26 mouse cellular contexts compared by ENCODE assay signal in genomic region chr4:88994486-88994885, GRCm38 (mm10).
A peak's percentile ranks its signal among the peaks of the same experiment; 100 is the strongest.
DNase-seq lines count a peak whose midpoint lies in the region; ATAC-seq and TF ChIP-seq lines count a peak whose summit lies in the region.
"Had no signal": no experiment of that assay in that cellular context is flagged by ENCODE, and none has a peak within 500 bp of the region (broad histone marks: within the 10 kb centered on the region; RNA-seq: fewer than 3 reads in every experiment).

No protein-coding gene starts in this region.

- 62% methylated on average over 4 of the region's 4 CpGs for WGBS in hindbrain, embryonic 11.5 days
- 63% methylated on average over 4 of the region's 4 CpGs for WGBS in hindbrain, embryonic 14.5 days
- 51% methylated on average over 4 of the region's 4 CpGs for WGBS in liver, postnatal 0 days (ENCODE audit: insufficient replicate concordance)

- TF ChIP-seq CTCF in C2C12 (IDR thresholded peaks at IDR 0.05; ENCODE audit: control insufficient read depth, insufficient read depth, insufficient read length), result no peak
- no peak for TF ChIP-seq CTCF in liver, postnatal 0 days (IDR thresholded peaks at IDR 0.05; ENCODE audit: low read depth)

- no peak overlapping the region for H3K9ac ChIP-seq in hindbrain, embryonic 11.5 days (ENCODE audit: low read depth, low read length)
- no peak overlapping the region for H3K9ac ChIP-seq in hindbrain, embryonic 14.5 days
- H3K9ac ChIP-seq in liver, postnatal 0 days (replicated peaks), result no peak overlapping the region
- H3K9ac ChIP-seq: embryonic facial prominence, embryonic 15.5 days; forebrain, embryonic 12.5 days; forebrain, embryonic 15.5 days; hindbrain, embryonic 15.5 days; intestine, embryonic 15.5 days had no signal

- no peaks in the 10 kb centered on the region for H3K27me3 ChIP-seq in hindbrain, embryonic 11.5 days (ENCODE audit: control insufficient read depth, insufficient read depth, low read length)
- H3K27me3 ChIP-seq in hindbrain, embryonic 14.5 days (ENCODE audit: control insufficient read depth, insufficient read depth, low read length), result no peaks in the 10 kb centered on the region
- H3K27me3 ChIP-seq in C2C12 (ENCODE audit: control insufficient read depth, insufficient read depth, insufficient read length), result no peaks in the 10 kb centered on the region
- H3K27me3 ChIP-seq in liver, postnatal 0 days (ENCODE audit: insufficient read depth, low read length), result no peaks in the 10 kb centered on the region
- H3K27me3 ChIP-seq: CH12.LX; embryonic facial prominence, embryonic 15.5 days; forebrain, embryonic 12.5 days; forebrain, embryonic 15.5 days; hindbrain, embryonic 15.5 days; intestine, embryonic 15.5 days; Patski had no signal

- peak; percentile 2 for DNase-seq in hindbrain, embryonic 11.5 days (ENCODE audit: low spot score)
- no peak for DNase-seq in hindbrain, embryonic 14.5 days (ENCODE audit: low spot score)
- DNase-seq in 3T3-L1 (ENCODE audit: low read depth, low spot score), result peak; percentile 52
- DNase-seq in left cerebral cortex, adult 11 months (ENCODE audit: low spot score), result no peak
- DNase-seq in liver, postnatal 0 days, result no peak
- no peak for DNase-seq in adrenal gland, adult 2 months
- DNase-seq: cerebellum, adult 2 months; cerebellum, adult 9-11 months; cerebellum, postnatal 25 days; embryo, embryonic 11 days; gastrocnemius, postnatal 25 days; heart, adult 2 months; kidney, adult 11 months; kidney, adult 8-10 months had no signal

- no peak overlapping the region for H3ac ChIP-seq in C2C12 (ENCODE audit: control insufficient read depth, insufficient read length, low read depth)

- H3K4me2 ChIP-seq in hindbrain, embryonic 11.5 days (replicated peaks; ENCODE audit: low read depth, low read length), result no peak overlapping the region
- H3K4me2 ChIP-seq in hindbrain, embryonic 14.5 days (replicated peaks), result no peak overlapping the region
- no peak overlapping the region for H3K4me2 ChIP-seq in liver, postnatal 0 days (ENCODE audit: low read depth, low read length)
- H3K4me2 ChIP-seq: embryonic facial prominence, embryonic 15.5 days; forebrain, embryonic 12.5 days; forebrain, embryonic 15.5 days; heart, embryonic 11.5 days; hindbrain, embryonic 15.5 days; intestine, embryonic 15.5 days had no signal

- H3K9me3 ChIP-seq in hindbrain, embryonic 11.5 days (ENCODE audit: control insufficient read depth, low read length), result no peaks in the 10 kb centered on the region
- no peaks in the 10 kb centered on the region for H3K9me3 ChIP-seq in hindbrain, embryonic 14.5 days (ENCODE audit: control insufficient read depth, low read length)
- no peaks in the 10 kb centered on the region for H3K9me3 ChIP-seq in liver, postnatal 0 days (ENCODE audit: low read length)
- H3K9me3 ChIP-seq: embryonic facial prominence, embryonic 15.5 days; forebrain, embryonic 12.5 days; forebrain, embryonic 15.5 days; hindbrain, embryonic 15.5 days; intestine, embryonic 15.5 days had no signal

- no peaks in the 10 kb centered on the region for H3K79me2 ChIP-seq in C2C12 (ENCODE audit: control insufficient read depth, insufficient read depth)

- no peak for ATAC-seq in hindbrain, embryonic 11.5 days (ENCODE audit: low FRiP score)
- no peak for ATAC-seq in hindbrain, embryonic 14.5 days (ENCODE audit: low FRiP score)
- peak; percentile 30; the same call in 1 of the 2 replicates for ATAC-seq in granulocyte monocyte progenitor cell, adult 5-6 weeks (replicated peaks; ENCODE audit: poor library complexity, severe bottlenecking)
- ATAC-seq in liver, postnatal 0 days, result no peak
- ATAC-seq: forebrain, embryonic 15.5 days; intestine, embryonic 15.5 days; Patski had no signal

- H3K36me3 ChIP-seq in hindbrain, embryonic 11.5 days (ENCODE audit: control insufficient read depth, insufficient read depth, low read length), result no peaks in the 10 kb centered on the region
- no peaks in the 10 kb centered on the region for H3K36me3 ChIP-seq in hindbrain, embryonic 14.5 days (replicated peaks; ENCODE audit: control insufficient read depth, insufficient read depth)
- H3K36me3 ChIP-seq in C2C12 (ENCODE audit: control insufficient read depth, insufficient read depth), result no peaks in the 10 kb centered on the region
- H3K36me3 ChIP-seq in liver, postnatal 0 days (replicated peaks; ENCODE audit: insufficient read depth, low read length), result no peaks in the 10 kb centered on the region
- H3K36me3 ChIP-seq: embryonic facial prominence, embryonic 15.5 days; forebrain, embryonic 12.5 days; forebrain, embryonic 15.5 days; G1E; hindbrain, embryonic 15.5 days; intestine, embryonic 15.5 days had no signal

- H3K4me3 ChIP-seq in hindbrain, embryonic 11.5 days (ENCODE audit: low read depth, low read length), result no peak overlapping the region
- H3K4me3 ChIP-seq in hindbrain, embryonic 14.5 days (replicated peaks; ENCODE audit: low read length), result no peak overlapping the region
- H3K4me3 ChIP-seq in C2C12 (ENCODE audit: insufficient read depth, poor library complexity, severe bottlenecking), result no peak overlapping the region
- no peak overlapping the region for H3K4me3 ChIP-seq in liver, postnatal 0 days (ENCODE audit: low read depth, low read length)
- H3K4me3 ChIP-seq: embryonic facial prominence, embryonic 15.5 days; erythroblast, embryonic 14.5 days; forebrain, embryonic 12.5 days; forebrain, embryonic 15.5 days; heart, adult 2 months; hindbrain, embryonic 15.5 days; intestine, embryonic 15.5 days had no signal

- H3K4me1 ChIP-seq in hindbrain, embryonic 11.5 days (replicated peaks; ENCODE audit: control insufficient read depth, insufficient read depth, low read length), result no peaks in the 10 kb centered on the region
- no peaks in the 10 kb centered on the region for H3K4me1 ChIP-seq in hindbrain, embryonic 14.5 days (replicated peaks; ENCODE audit: control insufficient read depth, insufficient read depth, low read length)
- H3K4me1 ChIP-seq in liver, postnatal 0 days (ENCODE audit: insufficient read depth), result no peaks in the 10 kb centered on the region
- H3K4me1 ChIP-seq: embryonic facial prominence, embryonic 15.5 days; forebrain, embryonic 12.5 days; forebrain, embryonic 15.5 days; hindbrain, embryonic 15.5 days; intestine, embryonic 15.5 days had no signal

- H3K79me3 ChIP-seq in C2C12 (ENCODE audit: low read depth), result no peaks in the 10 kb centered on the region

- TF ChIP-seq EP300 in liver, postnatal 0 days (IDR thresholded peaks at IDR 0.05; ENCODE audit: low read depth), result no peak

- H3K27ac ChIP-seq in hindbrain, embryonic 11.5 days (ENCODE audit: low read depth, low read length), result no peak overlapping the region
- H3K27ac ChIP-seq in hindbrain, embryonic 14.5 days, result no peak overlapping the region
- no peak overlapping the region for H3K27ac ChIP-seq in liver, postnatal 0 days (ENCODE audit: low read depth)
- H3K27ac ChIP-seq: embryonic facial prominence, embryonic 15.5 days; forebrain, embryonic 12.5 days; forebrain, embryonic 15.5 days; heart, adult 2 months; hindbrain, embryonic 15.5 days; intestine, embryonic 15.5 days had no signal

TF ChIP-seq in C2C12, 6 proteins besides CTCF, POLR2A, EP300 and RAD21:
- TF ChIP-seq CEBPB (IDR thresholded peaks at IDR 0.05; ENCODE audit: low read depth) (peak; percentile 28), MAX (IDR thresholded peaks at IDR 0.05) (no peak)

Comparison
In these comparisons a context has a peak if more than half of its experiments do, and no peak if none do; other contexts are left out.
1. DNase-seq: peak in hindbrain, embryonic 11.5 days (single experiment) and 3T3-L1 (single experiment); none in hindbrain, embryonic 14.5 days (single experiment), left cerebral cortex, adult 11 months (single experiment), liver, postnatal 0 days (single experiment) and adrenal gland, adult 2 months (single experiment).